Mouse (Mus musculus) midbrain, embryonic 14.5 days (tissue): ENCODE data around the gene Naglu. TPM values are rescaled to one million over a fixed set of nuclear protein-coding genes. Genes with fewer than 3 reads are reported as not detected.
A peak's percentile ranks its signal among the peaks of the same experiment; 100 is the strongest.

Source experiments
- ATAC-seq: fragments of 200-750 bp; cut with Nextera tagmentation; 2 replicates; pipeline ENCODE4 v1.8.0; 2017; ENCODE audit warnings: moderate number of reproducible peaks, moderate library complexity; ENCODE audit not compliant: low FRiP score, low TSS enrichment
- DNase-seq: peaks from one replicate; pipeline ENCODE4 v3.0.0-alpha.2; 2015
- H3K27ac ChIP-seq: fragments of 300-500 bp; sonication (generic); replicated peaks from 2 replicates; pipeline ENCODE4 v1.5.1; 2014; ENCODE audit warnings: mild to moderate bottlenecking, low read depth, low read length, moderate library complexity
- H3K27me3 ChIP-seq: fragments of 300-500 bp; sonication (generic); 2 replicates; pipeline ENCODE4 v1.6.1; 2014; ENCODE audit warnings: low read length, control low read depth, mixed read lengths; ENCODE audit not compliant: control insufficient read depth, insufficient read depth
- H3K36me3 ChIP-seq: fragments of 300-500 bp; sonication (generic); 2 replicates; pipeline ENCODE4 v1.6.1; 2014; ENCODE audit warnings: low read length, control low read depth; ENCODE audit not compliant: control insufficient read depth, insufficient read depth
- H3K4me1 ChIP-seq: fragments of 300-500 bp; sonication (generic); 2 replicates; pipeline ENCODE4 v1.6.1; 2014; ENCODE audit warnings: mild to moderate bottlenecking, antibody characterized with exemption, low read length, control low read depth; ENCODE audit not compliant: control insufficient read depth, insufficient read depth
- H3K4me2 ChIP-seq: fragments of 300-500 bp; sonication (generic); 2 replicates; pipeline ENCODE4 v1.6.1; 2014; ENCODE audit warnings: mild to moderate bottlenecking, low read length, moderate library complexity
- H3K4me3 ChIP-seq: fragments of 300-500 bp; sonication (generic); replicated peaks from 2 replicates; pipeline ENCODE4 v1.5.1; 2014; ENCODE audit warnings: low read depth, low read length
- H3K9ac ChIP-seq: fragments of 300-500 bp; sonication (generic); replicated peaks from 2 replicates; pipeline ENCODE4 v1.6.1; 2014; ENCODE audit warnings: mild to moderate bottlenecking, low read length, moderate library complexity
- H3K9me3 ChIP-seq: fragments of 300-500 bp; sonication (generic); 2 replicates; pipeline ENCODE4 v1.6.1; 2016; ENCODE audit warnings: low read length, control low read depth, mixed read lengths; ENCODE audit not compliant: control insufficient read depth
- WGBS: fragments of 180-500 bp; shearing (Covaris S2); extraction: QIAGEN DNeasy Blood & Tissue Kit; methylation state at CpG from one replicate; pipeline ENCODE4 v1.1.7; 2014; 5-methylcytosine and 5-hydroxymethylcytosine counted together
- polyA plus RNA-seq: library from polyadenylated mRNA; unstranded; fragments of >200 nt; fragmentation: Nextera tagmentation; extraction: Ambion mirVana; gene quantifications from 2 replicates; pipeline ENCODE4 v1.2.1, GENCODE M21; 2014

Gene Naglu
- polyA plus RNA-seq, 1 experiment from 2014 or later, result 9.5 TPM

DNA sequence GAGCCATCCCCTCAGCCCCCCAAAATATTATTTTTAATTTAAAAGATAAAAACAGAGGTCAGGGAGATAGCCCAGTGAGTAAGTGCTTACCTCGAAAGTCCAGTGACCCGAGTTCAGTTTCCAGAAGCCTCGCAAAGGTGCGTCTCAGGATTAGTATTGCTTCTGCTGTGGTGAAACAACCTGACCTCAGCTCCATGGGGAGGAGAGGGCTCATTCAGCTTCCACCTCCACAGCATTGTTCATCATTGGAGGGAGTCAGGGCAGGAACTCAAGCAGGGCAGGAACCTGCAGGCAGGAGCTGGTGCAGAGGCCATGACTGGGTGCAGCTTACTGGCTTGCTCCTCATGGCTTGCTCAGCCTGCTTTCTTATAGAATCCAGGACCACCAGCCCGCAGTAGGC is 8.8 kb upstream of the Naglu start:
- Histone ChIP-seq H3K27me3 (no peaks in the 10 kb centered on the region), H3K4me1 (no peaks in the 10 kb centered on the region), H3K36me3 (peaks cover 70% of the 10 kb centered on the region), H3K4me2 (no peak overlapping the region), H3K9me3 (no peaks in the 10 kb centered on the region), H3K9ac (no peak overlapping the region), H3K4me3 (no peak overlapping the region), H3K27ac (no peak overlapping the region)
- 92% methylated on average over 5 of the region's 5 CpGs for WGBS
- DNase-seq (no peak), ATAC-seq (no peak)

DNA sequence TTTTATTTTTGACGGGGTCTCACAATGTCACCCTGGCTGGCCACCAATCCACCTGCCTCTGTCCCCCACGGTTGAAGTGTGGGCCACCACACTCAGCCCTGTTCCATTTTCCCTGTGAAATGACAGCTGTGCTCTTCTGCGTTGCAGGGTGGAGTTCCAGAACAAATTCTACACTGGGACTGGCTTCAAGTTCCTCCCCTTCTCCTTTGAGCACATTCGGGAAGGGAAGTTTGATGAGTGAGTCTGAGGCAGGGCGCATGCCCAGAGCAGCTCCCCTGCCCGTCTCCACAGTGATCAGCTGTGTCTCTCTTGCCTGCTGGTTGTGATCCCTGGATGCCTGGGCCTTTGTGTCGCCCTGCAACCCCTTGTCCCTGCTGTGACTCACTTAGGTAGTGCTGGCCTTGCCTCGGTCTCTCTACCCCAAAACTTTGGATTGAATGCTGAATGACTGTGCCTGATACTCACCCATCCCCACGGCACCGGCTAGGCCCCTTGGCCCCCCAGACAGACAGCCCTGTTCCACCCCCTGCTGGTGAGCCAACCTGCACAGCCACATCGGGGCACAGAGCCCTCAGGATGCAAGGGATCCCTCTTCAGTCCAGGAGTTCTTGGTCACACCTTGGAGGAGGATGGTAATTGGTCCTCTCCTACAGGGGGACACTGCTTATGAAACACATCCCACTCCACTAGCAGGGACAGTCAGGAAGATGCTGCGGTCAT is 7.5 kb upstream of the Naglu start:
- Histone ChIP-seq H3K9ac (no peak overlapping the region), H3K9me3 (no peaks in the 10 kb centered on the region), H3K36me3 (peaks cover 57% of the 10 kb centered on the region), H3K4me1 (no peaks in the 10 kb centered on the region), H3K4me2 (no peak overlapping the region), H3K27me3 (no peaks in the 10 kb centered on the region), H3K27ac (0 out of 2 replicates have a peak overlapping the region, but pooled peaks have one; percentile 26), H3K4me3 (no peak overlapping the region)
- DNase-seq (no peak), ATAC-seq (no peak)
- WGBS, result 78% methylated on average over 12 of the region's 12 CpGs

DNA sequence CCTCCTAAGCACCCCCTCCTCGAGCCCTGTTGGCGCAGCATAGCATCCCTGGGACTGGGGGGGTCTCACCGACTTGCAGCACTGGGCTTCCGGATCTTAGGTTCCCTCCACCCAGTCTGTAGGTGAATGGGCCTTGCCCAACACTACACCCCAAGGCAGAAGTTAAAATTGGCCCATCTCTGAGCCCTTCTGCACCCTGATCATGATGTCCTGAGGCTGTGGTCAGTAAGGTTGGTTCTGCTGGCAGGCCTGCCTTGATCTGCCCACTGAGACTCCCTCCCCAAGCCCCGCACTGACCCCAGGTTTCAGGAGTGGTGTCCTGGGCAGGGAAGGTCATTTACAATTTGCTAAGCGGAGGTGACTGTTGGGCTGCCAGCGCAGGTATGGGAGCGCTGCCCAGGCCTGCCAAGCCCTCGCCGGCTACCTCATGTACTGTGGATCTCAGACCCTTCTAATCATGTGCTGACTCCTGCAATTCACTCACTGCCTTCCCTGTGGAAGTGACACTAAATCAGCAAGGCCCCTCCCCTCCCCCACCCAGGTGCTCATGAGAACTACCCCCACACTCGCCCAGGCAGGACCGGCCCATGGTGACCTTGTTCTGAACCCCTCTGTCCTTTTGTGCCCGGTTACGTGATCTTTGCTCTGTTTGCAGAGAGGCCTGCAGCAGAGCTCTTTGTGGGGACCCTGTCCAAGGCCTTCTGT is 6.7 kb upstream of the Naglu start:
- Histone ChIP-seq H3K9me3 (no peaks in the 10 kb centered on the region), H3K4me2 (no peak overlapping the region), H3K27me3 (no peaks in the 10 kb centered on the region), H3K4me1 (no peaks in the 10 kb centered on the region), H3K27ac (0 out of 2 replicates have a peak overlapping the region, but pooled peaks have one; percentile 26), H3K4me3 (no peak overlapping the region), H3K9ac (no peak overlapping the region), H3K36me3 (peaks cover 53% of the 10 kb centered on the region)
- ATAC-seq, result no peak
- no peak for DNase-seq
- WGBS, result 86% methylated on average over 14 of the region's 14 CpGs

DNA sequence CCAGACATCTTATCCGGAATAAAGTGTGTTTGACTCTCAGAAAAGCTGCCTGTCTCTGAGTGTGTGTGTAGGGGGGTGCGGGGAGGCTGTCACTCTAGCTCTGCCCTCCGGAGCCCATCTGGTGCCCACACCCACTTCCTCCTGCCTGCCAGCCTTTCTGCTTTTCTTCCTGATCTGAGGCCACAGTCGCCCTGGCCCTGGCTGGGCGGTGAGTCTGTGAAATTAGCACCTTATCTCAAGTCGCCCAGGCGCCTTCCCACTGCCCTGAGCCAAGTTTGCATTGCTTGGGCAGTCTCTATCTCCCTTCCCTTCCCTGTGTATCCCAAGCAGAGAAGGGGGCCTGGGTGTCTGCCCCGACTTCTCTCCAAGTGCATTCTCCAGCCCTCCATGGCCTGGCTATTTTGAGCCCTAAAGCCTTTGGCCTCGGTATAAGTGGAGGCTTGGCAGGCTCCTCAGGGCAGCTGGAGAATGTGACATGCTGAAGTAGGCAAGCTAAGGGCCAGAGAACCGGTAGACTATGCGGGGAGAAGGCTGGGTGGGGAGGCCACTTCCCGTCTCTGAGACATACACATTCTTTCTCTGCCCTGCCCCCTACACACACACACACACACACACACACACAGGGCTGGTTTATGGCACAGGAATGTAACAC is 6.0 kb upstream of the Naglu start:
- Histone ChIP-seq H3K9me3 (no peaks in the 10 kb centered on the region), H3K4me2 (no peak overlapping the region), H3K4me3 (no peak overlapping the region), H3K27me3 (no peaks in the 10 kb centered on the region), H3K36me3 (peaks cover 48% of the 10 kb centered on the region), H3K9ac (no peak overlapping the region), H3K4me1 (no peaks in the 10 kb centered on the region), H3K27ac (0 out of 2 replicates have a peak overlapping the region, but pooled peaks have one; percentile 32)
- ATAC-seq, result no peak
- WGBS, result 73% methylated on average over 12 of the region's 12 CpGs
- DNase-seq, result no peak

DNA sequence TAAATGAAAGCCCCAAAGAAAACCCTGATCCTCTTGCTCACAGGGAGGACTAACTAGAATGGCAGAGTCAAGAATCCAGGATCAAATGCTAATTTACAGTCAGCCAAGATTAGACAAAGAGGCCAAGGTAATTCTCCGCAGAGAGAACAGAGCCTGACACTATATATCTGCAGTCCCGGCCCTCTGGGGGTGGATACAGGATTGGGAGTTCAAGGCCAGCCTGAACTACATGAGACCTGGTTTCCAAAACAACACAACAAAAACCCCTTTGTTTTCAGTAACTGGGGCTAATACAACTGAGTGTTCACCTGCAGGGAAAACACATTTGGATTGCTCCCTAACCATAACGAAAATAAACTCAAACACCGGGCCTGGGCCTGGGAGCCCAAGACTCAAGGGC is 5.3 kb upstream of the Naglu start:
- no peak overlapping the region for H3K9ac ChIP-seq
- 92% methylated on average over 4 of the region's 4 CpGs for WGBS

GRCm38 (mm10) chr11:101065002-101065401 is 4.8 kb upstream of the Naglu start:
- H3K4me2 ChIP-seq, result no peak overlapping the region
- no peak for ATAC-seq
- DNase-seq, result no peak
- no peak overlapping the region for H3K4me3 ChIP-seq
- H3K27ac ChIP-seq, result no peak overlapping the region
- H3K27me3 ChIP-seq, result no peaks in the 10 kb centered on the region
- no peaks in the 10 kb centered on the region for H3K4me1 ChIP-seq
- peaks cover 36% of the 10 kb centered on the region for H3K36me3 ChIP-seq
- WGBS, result 92% methylated on average over 9 of the region's 9 CpGs
- no peak overlapping the region for H3K9ac ChIP-seq
- no peaks in the 10 kb centered on the region for H3K9me3 ChIP-seq

More for the DNA sequence above, 5.3 kb upstream of the Naglu start:
- Histone ChIP-seq H3K9me3 (no peaks in the 10 kb centered on the region), H3K4me2 (no peak overlapping the region), H3K36me3 (peaks cover 42% of the 10 kb centered on the region), H3K27ac (0 out of 2 replicates have a peak overlapping the region, but pooled peaks have one; percentile 32), H3K27me3 (no peaks in the 10 kb centered on the region), H3K4me1 (no peaks in the 10 kb centered on the region), H3K4me3 (no peak overlapping the region)
- DNase-seq (no peak), ATAC-seq (no peak)

GRCm38 (mm10) chr11:101066549-101067412 is 3.0 kb upstream of the Naglu start:
- H3K27me3 ChIP-seq, result no peaks in the 10 kb centered on the region
- H3K4me2 ChIP-seq, result peak overlapping the region; percentile 55
- peaks cover 25% of the 10 kb centered on the region for H3K36me3 ChIP-seq
- 19% methylated on average over 18 of the region's 18 CpGs for WGBS
- H3K4me1 ChIP-seq, result peaks cover 6% of the 10 kb centered on the region; the same call in 1 of the 2 replicates
- H3K4me3 ChIP-seq, result peak overlapping the region; percentile 28
- no peak overlapping the region for H3K27ac ChIP-seq
- H3K9me3 ChIP-seq, result no peaks in the 10 kb centered on the region
- peak; percentile 22; the same call in 1 of the 2 replicates for ATAC-seq
- no peak overlapping the region for H3K9ac ChIP-seq
- peak; percentile 90 for DNase-seq

- no peaks in the 10 kb centered on the region for H3K27me3 ChIP-seq
- peak; percentile 64; the same call in 1 of the 2 replicates for ATAC-seq
- H3K9me3 ChIP-seq, result no peaks in the 10 kb centered on the region
- no peak for DNase-seq
- H3K27ac ChIP-seq, result peak overlapping the region; percentile 79
- peak overlapping the region; percentile 89 for H3K9ac ChIP-seq
- H3K36me3 ChIP-seq, result no peaks in the 10 kb centered on the region
- H3K4me1 ChIP-seq, result peaks cover 6% of the 10 kb centered on the region; the same call in 1 of the 2 replicates
- H3K4me2 ChIP-seq, result peak overlapping the region; percentile 95
- peak overlapping the region; percentile 79 for H3K4me3 ChIP-seq
- WGBS, result under 1% methylated on average over 36 of the region's 36 CpGs
Measured at GRCm38 (mm10) chr11:101070189-101070527, 346 bp downstream of the Naglu start.
